Mouse (Mus musculus) frontal cortex, adult (tissue): ENCODE data around the gene Barhl1.

Experiments
- ATAC-seq: cut with Nextera tagmentation; 2 replicates; pipeline ENCODE4 v1.9.2; 2017; ENCODE audit warnings: mild to moderate bottlenecking, moderate library complexity, mixed read lengths; ENCODE audit not compliant: low TSS enrichment

The Barhl1 gene

DNA sequence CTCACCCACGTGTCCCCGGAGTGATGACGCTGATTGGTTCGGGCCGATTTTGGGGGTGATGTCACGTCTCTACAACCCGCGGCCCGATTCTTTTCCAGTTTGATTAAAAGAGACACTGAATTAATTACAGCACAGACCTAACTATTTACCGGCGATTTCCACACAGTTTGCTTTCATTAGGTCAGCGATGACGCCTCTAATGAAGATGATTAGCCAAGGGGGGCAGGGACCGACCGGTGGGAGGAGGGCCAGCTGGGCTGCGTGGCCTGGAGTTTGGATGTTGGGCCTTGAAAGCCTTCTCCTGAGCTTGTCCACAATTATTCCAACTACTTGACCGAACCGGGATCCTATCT is at the start of gene Barhl1:
Barhl1 (minus strand) TSS at position 156 of the 353 bp plus-strand sequence.
- no peak for ATAC-seq

DNA sequence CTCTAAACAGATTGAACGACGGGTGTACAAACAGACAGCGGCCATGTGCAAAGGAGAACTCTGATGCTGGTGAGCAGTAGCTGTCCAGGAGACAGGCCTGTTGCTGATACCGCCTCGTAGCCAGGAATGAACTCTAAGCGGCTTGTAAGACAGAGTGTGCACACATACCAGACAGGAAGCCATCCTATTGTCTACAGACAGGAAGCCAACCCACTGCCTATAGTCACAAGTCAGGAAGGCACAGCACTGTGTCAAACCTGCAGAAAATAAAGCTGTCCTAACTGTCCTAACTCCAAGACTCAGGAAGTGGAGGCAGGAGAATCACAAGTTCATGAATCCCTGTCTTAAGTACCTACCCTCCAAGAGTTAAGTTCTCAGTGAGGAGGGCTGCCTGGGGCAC is 47.1 kb upstream of the Barhl1 start:
- ATAC-seq = no peak

DNA sequence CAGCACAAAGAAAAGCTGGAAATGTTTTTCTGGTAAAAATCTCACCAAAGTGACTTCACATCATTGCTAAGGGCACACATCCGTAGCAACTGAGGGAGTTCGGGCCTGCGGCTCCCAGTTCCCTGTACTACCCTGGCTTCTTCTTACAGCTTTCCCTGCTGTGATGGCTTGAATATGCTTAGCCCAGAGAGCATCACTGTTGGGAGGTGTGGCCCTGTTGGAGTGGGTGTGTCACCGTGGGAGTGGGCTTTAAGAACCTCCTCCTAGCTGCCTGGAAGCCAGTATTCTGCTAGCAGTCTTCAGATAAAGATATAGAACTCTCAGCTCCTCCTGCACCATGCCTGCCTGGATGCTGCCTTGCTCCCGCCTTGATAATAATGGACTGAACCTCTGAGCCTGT is 45.2 kb upstream of the Barhl1 start:
- ATAC-seq = no peak

DNA sequence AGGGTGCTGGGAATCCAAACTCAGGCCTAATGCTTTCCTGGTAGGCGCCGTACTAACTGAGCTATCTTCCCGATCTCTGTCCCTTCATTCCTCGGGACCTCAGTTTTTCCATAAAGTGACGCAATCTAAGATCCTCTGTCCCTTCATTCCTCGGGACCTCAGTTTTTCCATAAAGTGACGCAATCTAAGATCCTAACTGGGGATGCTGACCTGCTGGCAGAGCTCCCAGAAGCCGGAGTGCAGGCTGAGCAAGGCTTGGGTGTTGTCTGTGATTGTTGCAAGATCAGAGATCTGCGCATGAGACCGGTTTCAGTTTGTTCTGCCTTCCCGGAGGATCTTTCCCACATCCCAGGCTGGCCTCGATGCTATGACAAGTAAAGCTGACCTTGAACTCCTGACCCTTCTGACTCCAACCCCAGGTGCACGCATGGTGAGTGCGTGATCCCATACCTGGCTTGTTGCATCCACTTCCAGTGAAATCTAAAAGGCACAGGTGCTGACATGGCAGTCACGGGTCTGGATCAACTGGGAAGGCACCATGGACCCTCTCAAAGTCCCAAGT is 44.6 kb upstream of the Barhl1 start:
- ATAC-seq = no peak

DNA sequence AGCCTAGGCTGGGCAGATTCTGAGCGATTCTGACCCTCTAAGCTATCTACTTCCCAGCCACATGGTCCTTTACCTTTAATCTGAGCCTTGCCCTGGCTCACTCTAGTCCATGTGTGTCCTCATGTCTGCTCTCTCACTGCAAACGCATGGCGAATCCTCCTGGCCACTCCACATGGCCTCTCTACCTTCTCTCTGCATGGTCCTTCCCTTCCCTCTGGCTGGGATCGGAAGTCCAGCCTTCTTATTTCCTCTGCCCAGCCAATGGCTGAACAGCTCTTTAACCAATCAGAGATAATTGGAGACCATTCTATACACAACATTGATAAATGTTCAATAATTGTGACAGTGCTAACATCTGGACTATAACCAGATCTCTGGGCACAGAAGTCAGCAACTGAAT is 40.4 kb upstream of the Barhl1 start:
- no peak for ATAC-seq

DNA sequence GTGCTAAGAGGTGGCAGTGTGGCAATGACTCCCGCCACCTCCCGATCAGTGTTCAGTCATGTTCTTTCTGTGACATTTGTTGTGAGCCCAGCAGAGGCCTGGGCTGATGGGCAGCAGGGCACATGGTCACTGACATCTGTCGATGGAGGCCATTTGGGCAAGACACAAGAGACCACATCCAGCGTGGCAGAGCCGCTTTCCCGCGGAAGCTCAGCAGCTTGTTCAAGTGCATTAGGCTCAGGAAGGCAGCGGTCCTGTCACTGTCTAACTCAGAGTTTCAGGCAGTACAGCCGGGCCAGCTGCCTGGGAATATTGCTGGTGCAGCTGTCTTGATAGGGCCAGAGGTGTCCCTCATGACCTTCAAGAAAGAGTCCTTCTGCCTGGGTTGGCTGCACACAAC is 38.1 kb upstream of the Barhl1 start:
- no peak for ATAC-seq

DNA sequence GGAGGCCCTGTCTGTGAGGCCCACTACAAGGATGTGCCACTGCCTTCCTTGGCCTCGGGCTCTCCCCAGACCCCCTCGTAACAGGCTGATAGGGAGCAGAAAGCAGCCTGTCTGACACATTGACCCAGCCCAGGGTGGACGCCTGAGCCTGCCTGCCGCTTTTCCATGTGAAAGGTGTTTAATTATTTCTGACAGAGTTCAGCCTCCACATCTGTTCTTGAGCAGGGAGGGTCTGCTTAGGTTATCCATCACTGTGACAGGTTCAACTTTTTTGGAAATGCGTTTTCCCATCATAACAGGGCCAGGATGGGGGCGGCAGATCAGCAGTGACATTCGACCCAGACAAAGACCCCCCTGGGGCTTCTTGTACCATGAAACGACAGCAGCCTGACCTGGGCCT is 36.5 kb upstream of the Barhl1 start:
- ATAC-seq = no peak

DNA sequence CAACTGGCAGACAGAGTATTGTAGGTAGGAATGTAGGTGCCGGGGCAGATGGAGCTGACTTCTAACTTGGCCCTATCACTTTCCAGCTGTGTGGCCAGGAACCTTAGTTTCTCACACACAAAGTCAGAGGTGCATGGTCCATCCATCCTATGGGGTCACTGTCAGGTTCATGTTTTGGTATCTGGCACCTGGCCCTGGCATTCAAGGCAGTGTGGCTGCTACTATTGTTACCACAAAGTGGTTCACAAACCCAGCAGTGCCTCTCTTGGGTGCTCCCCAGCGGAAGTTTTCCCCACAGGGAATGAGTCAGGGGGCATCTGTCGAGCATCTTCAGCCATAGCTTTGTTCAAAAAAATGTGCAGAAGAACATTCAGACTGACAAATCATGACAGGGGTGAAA is 29.8 kb upstream of the Barhl1 start:
- no peak for ATAC-seq

DNA sequence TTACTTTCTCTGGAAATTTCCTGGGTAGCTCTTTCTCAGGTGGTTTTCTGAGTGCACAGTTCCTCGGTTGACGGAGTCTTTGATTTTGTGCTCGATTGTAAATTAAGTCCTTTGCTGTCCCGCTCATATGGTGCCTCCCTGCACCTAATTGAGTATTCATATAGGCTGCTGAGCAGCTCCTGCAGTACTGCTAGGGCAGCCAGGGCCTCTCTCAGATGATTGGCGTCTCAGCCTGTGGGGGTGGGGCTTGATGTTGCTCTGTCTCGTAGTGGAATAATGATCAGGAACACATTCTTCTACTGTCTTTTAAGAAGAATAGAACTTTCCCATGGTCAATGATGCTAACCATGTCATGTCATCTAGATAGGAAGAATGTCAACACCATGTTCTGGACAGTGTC is 28.9 kb upstream of the Barhl1 start:
- no peak for ATAC-seq

DNA sequence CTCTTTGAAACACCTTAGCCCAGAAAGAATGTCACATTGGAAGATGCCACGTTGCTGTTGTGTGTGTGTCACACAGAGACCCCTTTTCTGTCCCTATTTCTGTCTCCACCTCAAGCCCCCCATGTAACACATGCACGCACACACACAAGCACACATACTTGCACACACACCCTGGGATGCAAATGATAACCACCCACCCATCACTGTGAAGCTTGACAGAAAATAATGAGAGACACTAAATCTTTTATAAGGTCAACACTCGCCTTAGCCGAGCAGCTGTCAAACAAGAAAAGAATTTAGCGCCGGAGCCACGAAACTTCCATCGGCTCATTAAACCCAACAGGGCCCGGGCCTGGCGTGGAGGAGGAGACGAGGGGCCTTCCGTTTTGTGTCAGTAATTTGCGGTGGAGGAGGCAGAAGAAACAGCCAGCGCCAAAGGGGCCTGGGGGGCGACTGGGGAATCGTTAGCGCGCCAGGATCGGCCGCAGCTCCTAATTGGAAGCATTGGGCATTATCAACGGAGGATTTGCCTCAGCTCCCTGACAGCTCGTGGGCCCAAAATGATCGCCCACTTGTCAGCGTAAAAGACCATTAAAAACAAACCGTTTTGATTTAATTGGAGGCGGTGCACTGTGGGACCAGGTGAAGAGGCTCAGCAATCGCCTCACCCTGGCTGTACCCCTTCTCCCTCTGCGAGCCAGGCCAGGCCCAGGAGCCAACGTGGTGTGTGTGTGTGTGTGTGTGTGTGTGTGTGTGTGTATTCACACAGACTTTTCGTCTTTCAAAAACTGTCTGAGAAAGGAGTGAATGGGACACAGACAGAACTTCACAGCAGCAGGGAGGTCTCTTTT is 27.4 kb upstream of the Barhl1 start:
- no peak for ATAC-seq

DNA sequence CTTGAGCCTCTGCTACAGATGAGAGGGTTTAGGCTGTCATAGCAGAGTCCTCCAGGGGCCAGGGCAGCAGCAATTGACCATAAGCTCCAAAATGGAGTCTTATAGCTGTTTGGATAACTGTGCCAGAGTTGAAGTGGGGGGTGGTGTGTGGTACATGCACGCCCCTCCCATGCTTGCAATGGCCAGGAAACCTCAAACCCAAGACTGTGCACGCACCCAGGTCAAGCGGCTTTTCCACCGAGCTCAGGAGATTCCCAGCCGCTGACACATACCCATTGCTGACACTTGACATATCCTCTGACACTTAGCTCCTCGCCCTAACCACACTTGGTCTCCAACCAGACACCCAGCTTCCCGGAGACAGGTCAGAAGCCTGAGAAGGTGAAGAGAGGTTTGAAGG is 22.5 kb upstream of the Barhl1 start:
- no peak for ATAC-seq

DNA sequence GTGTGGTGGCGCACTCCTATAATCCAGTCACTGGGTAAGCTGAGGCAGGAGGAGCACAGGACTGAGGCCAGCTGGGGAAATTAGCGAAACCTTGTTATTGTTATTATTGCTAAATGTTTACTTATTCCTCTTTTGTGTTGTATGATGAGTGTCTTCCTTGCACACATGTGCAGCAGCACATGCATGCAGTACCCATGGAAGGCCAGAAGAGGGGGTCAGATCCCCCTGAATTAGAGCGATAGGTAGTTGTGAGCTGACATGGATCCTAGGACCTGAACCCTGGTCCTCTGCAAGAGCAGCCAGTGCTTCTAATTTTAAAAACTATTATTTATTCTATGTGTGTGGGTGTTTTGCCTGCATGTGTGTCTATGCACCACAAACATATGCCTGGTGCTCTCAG is 14.1 kb upstream of the Barhl1 start:
- ATAC-seq = no peak

DNA sequence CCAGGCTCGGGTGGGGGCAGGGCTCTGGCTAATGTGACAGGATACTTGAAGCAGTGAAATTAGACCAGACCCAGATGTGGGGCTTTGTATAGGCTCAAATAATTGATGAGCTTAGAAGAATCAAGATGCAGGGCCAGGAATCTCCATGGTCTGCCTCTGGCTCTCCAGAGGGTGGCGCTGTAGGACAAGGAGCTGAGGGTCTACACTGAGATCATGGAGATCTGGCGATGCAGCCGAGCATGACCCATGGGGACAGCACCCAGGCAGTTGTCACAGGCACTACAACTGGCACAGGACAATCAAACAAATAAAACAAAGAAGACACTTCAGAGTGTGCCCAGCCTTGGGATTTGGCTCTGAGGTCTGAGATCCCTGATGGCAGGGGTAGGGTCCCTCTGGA is 7.4 kb upstream of the Barhl1 start:
- ATAC-seq = peak; percentile 72; the same call in 1 of the 2 replicates

DNA sequence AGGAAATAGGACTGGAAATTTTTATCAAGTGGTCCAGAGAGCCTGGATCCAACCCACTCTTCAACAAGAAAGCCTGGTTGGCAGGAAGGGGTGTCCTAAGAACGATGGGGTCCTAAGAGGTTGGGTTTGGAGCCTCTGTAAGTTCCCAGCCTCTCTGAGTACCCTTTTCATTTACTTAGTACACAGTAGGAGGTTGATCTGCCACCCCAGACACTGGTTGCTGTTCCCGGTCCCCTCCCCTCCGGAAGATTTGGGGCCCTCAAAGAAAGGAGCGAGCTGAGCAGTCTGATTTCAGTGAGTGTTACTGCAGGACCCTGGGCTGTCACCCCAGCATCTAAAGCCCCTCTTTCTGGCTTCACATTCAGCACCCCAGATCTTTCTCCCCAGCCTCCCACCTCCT is 2.5 kb upstream of the Barhl1 start:
- no peak for ATAC-seq

DNA sequence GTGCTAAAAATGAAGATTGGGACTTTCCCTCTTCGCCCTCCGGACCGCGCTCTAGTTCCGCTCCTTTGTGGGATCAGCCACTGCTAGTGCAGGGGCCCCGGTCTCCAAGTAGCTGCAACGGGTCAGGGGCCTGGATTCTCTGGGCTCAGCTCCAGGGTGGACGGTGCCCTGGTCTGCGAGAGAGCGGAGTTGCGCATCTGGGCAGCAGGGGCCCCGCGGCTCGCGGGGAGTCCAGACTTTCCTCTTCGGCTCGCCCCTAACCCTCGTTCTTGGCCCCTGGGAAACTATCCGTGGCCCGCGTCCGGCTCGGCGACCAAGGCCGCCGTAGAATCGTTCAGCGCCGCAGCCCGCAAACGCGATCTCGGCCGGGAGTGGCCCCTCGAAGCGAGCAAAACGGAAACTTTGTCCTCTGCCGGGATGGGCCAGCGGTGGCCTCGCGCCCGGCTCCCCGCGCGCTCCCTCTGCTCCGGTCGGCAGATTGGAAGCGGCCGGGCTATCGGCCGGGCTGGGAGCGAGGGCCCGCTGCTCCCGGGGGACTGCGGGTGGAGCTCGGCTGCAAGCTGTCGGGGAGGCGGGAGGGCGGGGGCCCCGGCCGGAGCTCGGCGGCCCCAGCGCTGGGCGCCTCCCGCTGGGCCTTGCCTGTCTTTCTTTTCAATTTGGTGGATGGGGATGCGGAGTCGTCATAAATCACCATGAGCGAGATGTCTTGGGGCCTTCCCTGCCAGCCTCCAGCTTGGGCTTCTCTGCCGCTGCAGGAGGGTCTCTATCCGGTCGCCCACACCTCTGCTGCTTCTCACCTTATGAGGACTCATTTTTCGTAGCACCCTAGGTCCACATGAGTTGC is 1.3 kb upstream of the Barhl1 start:
- ATAC-seq = no peak

DNA sequence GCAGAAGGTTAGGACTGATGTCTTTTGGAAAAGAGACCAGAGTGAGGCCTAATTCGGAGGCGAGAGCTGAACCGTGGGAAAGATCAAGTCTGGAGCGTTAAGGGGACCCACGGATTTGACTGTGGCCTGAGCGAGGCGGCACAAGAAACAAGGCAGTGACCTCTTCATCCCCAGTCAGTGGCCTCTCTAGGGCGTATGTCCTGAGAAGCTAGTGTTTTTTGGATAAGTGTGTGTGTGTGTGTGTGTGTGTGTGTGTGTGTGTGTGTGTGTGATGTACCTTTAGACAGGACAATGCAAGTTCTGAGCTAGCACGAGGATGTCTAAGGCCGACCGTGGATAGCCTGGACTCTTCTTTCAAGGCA is 669 bp upstream of the Barhl1 start:
- no peak for ATAC-seq

DNA sequence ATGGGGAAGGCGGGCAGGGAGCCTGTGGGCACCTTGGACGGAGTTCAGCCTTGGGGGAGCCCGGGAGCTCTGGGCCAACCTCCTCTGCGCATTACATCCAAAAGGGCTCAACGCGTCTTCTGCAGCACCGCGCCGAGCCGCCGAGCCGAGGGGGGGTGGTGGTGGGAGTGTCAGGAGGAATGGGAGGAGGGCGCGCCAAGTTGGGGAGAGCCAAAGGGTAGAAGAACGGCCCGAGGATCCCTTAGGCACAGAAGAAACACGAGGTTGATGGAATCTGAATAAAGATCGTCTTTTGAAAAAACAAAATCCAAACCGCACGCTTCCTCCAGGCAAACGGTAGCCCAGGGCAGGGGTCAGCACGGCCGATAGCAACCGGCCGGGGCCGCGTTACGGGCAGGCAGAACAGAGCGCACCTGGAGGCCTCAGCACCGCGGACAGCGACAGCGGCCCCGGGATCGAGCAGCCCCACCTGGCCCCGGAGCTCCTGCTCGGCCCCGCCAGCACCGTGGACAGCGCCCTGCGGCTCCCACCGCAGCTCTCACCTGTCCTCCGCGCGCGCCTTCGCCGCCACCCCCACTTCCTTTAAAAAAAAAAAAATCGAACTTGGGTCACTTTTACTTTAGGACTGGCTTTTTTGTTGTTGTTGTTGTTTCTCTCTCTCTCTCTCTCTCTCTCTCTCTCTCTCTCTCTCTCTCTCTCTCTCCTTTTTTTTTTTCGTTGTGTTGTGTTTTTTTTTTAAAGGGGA is 528 bp downstream of the Barhl1 start:
- ATAC-seq = no peak

DNA sequence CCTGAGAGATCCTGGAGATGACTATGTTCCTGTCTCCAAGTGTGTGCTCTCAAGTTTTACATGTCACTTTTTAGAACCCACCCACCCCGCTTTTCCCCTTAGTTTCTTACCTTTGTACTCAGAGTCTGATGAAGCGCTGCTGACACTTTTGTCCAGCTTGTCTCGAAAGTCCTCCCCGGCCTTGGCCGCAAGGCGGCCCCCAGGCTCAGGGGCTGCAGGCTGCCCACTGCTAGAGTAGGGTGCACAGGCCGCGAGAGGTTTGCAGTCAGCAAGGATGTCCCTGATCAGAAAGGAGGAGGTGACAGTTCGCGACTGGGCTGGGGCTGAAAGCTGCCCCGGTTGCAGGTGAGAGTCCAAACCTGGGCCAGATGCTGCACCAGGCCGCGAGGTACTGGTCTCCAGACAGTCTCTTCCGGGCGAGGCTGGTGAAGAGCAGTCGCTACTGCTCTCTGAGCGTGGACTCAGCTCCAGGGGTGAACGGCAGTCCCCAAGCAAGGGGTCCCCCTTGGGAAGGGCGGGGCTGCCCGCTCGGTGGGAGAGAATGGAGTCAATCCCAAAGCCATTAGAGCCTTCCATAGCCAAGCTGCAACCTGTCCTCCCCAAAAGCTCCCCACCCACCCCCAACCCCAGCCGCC is 1.2 kb downstream of the Barhl1 start:
- ATAC-seq = no peak

DNA sequence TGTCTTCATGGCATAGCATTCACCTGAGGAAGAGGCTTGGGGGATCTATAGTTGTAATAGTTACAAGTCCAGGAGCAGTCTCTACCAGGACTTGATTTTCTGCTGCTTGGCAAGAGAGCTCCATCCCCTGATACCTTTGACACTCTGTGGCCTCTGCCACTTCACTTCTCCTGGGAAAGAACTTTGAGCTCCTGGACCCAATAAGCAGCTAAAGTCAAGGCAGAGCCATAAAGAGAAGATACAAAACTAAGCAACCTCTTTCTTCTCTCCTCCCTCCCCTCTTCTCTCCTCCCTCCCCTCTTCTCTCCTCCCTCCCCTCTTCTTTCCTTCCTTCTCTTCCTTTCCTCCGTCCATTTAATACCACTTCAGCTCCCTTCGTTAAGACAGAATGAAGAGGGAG is 2.3 kb downstream of the Barhl1 start:
- no peak for ATAC-seq

DNA sequence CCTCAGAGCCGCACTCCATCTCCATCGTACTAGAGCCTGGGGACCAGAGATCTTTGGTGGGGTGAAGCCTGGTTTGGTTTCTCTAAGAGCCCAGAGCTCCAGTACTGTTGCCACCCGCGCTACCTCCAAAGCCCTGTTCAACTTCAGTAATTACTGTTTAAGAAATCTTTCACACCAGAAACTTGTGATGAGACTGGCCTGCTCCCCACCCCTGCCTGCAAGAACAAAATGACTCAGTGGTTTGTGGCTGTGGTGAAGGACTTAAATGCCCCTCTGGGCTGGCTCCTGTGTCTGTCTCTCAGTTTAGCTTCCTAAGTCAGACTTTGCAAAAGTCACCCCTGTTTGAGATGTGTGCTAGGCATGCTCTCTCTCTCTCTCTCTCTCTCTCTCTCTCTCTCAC is 3.5 kb downstream of the Barhl1 start:
- ATAC-seq = no peak

DNA sequence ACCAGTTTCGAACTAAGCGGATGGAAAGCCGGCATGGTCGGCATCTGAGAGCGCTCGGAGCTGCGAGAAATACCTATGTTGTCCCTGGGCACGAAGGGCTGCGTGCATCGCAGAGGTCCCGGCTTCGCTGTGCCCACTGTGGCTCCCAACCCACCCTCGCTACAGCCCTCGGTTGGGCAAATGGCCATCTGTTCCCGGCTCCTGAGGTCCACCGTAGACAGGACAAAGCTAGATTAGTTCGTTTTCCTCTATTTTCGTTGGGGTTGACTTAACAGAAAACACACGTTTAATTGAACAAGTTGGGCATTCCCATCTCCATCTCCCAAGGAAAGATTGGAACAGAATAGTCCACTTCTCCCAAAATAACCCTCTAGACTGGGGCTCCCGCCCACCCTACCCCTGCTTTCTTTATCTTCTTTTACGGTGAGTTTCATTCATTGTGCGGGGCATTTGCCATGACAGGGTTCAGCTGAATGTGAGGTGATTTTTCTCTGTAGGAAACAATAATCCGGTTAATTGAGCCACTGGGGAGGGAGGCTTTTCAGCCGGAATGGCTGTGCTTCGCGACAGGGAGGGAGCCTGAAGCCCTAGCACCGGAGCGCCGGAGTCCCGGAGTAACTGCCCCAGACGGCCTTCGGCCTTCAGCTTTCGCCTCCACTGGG is 4.3 kb downstream of the Barhl1 start:
- no peak for ATAC-seq
